Mouse (Mus musculus) spleen, embryonic (tissue): ENCODE data around the gene Asic2.

Experiments used
- CTCF ChIA-PET: fragments of 350-600 bp; sonication (Branson Sonifier 250); formaldehyde crosslinking; loops from one replicate; lab custom pipeline; 2022; lab: Charles Lee

Gene Asic2

DNA sequence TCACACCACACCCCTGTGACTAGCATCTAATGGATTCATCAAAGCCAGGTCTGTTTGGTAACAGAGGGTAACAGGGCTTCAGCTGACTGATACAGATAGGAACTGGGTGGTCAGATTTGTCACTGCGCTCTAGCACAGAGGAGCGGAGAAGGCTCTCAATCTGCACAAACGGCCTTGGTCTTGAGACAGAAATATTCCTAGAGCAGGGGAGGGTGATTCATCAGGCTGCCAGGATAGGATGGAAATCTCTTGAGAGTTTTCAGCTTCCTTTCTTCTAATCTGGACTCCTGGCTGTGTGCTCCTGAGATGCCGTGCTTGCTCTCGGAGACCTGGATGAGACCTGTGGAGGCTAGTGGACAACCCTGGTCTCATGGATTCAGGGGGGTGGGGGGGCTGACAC is 765.7 kb downstream of the Asic2 start:
- CTCF ChIA-PET = no interaction called here

DNA sequence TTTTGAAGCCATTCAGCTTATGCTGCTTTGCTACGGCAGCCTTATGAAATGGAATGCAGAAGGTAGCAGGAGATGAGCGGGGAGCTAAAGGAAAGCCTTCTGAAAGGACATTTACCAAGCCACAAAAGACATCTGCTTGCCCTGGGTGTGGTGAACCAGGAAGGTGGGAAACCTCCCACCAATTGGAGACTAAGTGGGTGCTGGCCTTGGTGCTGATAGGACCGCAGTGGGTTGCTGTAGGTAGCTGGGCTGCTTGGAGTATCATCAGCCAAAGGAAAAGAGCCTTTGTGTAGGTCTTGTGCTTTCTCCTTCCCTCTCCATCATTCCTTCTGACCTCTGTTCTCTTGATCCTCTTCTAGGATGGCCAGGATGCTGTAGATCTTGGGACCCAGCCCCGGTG is 774.4 kb downstream of the Asic2 start:
- CTCF ChIA-PET = no interaction called here

DNA sequence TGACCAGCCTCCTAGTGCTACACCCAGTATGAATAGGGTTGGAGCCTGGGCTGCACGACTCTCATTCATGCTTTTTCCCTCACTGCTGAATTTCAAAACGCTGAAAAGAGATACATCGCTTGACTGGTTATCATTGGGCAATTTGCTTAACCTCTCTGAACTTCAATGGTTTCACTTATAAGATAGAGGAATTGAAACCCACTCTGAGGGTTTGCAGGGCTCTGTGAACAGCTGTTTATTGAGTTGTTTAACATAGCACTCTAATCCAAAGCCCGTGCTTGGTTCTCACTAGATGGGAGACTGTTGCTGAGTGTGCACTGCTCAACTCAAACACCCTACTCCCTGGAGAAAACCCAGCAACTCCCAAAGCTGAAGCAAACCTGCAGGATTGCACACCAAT is 776.1 kb downstream of the Asic2 start:
- CTCF ChIA-PET = no interaction called here

DNA sequence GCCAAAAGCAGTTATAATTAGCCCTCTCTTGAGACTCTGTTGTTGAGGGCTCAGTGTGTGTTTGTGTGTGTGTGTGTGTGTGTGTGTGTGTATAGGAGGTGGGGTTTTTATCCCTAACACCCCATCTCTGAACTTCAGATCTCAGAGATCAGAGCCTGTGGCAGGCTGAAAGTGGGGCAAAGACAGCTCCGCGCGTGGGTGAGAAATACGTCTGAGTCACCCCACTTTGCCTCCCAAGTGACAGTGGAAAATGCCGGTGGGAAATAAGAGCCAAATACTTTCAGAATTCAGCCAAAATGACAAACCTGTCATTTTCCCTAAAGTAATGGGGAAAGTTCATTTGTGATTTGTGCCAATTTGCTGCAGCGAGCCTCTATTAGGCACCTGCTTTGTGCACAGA is 779.2 kb downstream of the Asic2 start:
- CTCF ChIA-PET = no interaction called here

DNA sequence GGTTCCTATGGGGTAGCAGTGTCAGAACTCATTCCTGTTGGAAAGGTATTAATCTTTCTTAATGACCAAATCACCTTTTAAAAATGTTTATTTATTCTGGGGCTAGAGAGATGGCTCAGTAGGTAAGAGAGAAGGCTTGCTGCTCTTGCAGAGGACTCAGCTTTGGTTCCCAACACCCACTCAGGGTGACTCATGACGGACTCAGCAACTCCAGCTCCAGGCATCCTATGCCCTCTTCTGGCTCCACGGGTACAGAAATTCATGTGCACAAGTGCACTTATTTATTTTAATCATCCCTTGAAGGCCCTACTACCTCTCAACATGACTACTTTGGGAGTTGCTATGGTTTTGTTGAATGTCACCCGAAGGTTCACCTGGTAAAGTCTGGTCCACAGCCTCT is 780.4 kb downstream of the Asic2 start:
- CTCF ChIA-PET = no interaction called here

DNA sequence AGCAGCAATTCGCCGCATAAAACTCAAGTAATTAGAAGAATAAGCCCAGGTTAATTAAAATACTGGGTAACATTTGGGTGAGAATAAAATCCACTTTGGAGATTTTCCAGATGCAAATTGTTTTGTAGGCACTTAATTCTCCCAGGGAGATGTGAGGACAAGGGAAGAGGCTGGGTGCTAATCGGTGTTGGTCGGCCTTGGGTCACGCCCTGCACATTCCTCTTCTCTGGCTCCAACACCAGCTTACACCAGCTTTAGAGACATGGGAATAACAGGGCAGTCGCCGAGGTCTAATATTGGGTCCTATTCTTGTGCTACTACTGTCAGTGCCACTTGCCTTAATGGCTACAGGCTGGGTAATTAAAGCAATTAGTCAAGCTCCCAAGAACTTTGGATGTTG is 783.5 kb downstream of the Asic2 start:
- CTCF ChIA-PET = no interaction called here

DNA sequence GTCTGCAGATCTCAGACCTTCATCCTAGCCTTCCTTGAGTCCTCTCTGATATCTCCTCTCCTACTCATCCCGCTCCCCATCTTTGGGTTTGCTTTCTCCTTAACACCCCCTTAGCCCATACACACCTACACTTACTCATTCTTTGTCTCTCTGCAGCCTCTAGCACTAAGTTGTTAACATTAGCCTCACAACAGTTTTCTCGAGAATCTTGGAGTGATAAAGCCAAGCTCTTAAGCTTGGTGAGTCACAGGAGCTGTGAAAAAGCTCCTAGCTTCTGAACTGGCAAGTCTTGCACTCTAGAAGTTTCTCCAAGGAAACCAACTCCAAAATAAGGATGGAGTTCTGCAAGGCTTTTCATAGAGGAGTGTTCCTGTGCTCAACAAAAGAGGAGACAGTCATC is 803.4 kb downstream of the Asic2 start:
- CTCF ChIA-PET = no interaction called here

DNA sequence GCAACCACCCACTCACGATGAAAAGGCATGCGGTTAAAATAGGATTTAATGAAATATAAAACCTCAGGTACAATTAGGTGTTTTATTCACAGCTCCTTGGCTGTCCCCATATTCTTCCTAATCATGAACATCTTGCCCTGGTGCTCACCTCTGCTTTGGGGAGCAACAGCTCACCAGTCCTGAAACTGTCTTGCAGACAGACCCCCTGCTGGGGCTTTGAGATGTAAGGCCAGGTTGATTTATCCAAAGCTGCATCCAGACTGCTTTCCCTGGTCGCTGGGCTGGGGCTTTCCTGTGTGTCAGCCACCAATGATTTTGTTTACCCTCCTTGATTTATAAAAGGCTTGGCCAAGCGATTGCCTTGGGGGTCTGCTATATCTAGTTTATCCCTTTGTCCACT is 805.2 kb downstream of the Asic2 start:
- CTCF ChIA-PET = no interaction called here

DNA sequence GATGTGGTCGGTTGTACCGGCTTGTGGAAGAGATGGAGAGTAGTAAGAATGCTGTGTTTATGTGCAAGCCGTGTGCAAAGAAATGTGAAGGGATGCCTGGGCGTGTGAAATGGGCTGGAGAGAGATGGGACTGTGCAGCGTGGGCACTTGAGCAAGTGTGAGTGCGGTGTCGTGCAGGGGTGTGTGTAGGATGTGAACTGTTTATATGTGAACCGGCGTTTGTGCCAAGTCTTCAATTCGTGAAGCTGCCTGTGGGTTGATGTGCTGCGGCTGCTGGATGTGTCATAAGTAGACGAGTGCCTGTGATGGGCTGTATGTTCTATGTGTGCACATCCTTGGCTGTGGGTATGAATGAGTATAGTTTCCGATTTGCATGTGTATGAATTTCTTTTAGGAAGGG is 814.4 kb downstream of the Asic2 start:
- CTCF ChIA-PET = no interaction called here

DNA sequence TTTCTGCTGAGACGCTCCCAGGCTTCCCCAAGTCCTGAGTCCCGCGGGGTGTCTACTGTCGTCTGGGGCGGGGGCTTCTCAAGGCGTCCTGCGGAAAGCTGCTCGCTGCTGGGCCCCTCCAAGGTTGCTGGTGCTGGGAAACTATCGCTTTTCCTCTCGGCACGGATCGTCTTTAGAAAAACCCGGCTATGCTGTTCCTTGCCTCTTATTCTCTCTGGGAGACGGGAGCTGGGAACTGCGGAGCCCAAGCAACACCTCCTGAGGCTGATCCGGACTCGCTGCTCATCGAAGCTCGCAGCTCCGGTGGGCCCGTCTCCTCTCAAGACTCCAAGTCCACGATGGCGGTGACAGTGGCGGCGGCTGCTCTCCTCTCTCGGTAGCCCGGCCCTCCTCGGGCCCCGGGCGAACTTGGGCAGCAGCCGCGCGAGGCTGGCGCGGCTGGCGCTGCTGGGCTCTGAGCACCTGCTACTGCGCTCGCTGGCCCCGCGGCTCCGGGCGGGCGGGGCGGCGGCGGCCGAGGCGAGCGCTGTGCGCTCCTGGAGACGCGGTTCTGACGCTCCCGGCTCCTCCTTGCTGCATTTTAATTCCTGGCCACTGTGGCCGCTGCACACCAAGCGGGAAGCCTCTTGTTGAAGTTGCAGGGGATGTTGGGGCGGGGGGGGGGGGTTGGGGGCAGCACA is 815.0 kb downstream of the Asic2 start:
- CTCF ChIA-PET = no interaction called here

DNA sequence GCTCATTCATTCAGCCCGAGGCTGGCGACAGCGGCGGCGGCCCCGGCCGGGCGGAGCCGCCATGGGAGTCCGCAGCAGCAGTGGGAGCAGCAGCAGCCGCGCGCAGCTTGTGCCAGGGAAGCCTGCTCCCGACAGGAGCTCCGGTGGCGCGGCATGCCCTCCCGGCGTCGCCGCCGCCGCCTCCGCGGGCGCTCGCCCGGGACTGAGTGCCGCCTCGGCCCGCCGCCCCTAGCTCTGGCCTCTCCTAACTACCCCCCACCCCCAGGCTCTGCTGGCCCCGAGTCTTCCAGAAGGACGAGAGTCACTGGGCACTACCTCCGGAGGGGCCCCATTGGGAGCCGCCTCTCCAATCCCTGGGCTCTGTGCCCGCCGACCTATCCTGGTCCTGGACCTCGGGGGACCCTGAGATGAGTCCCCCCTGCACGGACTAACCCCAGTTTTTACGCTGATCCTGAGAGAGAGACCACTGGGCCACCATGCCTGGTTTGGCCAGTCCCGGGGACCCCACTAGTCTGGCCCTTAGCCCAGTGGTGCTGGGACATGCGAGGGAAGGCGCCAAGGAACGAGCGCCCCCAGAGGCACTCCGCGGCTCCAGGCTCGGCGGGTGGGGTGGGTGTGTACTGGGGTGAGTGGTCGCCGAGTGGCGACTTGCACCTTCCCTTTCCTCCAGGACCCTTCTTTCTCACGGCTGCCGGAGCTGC is 815.6 kb downstream of the Asic2 start:
- CTCF ChIA-PET = no interaction called here

DNA sequence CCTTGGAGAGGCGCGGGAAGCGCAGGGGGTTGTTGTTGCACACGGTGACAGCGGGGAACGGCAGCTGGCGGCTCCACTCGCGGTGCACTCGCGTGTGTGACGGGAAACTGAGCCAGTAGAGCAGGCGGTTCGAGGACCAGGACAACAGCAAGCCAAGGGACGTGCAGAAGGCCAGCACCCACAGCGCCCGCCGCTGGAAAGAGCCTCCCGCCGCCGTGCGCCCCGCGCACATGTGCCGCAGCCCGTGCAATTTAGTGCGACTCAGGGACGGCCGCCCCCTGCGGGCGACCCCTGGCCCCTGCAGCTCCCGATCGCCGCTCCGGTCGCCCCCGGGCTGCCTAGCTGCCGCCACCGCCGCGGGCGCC is 816.3 kb downstream of the Asic2 start:
- CTCF ChIA-PET = no interaction called here

DNA sequence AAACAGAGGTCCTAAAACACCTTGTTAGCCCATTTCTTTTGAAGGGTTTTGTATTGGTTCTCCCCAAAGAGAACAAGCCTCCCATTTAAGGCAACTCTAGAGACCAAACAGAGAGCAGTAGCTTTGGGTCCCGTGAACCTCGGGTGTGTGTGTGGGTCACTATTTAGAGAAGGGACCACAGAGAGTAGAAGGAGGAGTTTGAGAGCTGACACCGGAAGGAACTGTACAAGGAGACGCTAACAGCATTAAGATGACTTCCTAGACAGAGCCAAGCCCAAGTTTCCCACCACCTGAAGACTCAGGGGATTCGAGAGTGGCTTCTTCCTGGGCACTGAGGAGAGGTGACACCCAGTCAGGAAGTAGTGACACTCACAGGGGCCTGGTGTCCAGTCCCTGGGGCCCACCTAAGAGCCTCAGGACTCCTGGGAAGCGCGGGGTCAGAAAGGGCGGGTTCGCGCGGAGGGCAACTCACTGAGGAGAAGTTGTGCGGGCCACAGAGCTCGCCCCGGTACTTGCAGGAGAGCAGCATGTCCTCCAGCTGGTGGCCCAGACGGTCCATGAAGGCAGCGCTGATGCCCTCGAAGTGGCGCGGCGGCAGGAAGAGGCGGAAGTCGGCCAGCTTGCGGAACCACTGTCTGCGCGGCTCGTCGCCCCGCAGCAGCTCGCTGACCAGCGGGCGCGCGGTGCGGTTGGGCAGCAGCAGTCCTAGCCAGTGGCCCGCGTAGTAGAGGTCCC is 816.8 kb downstream of the Asic2 start:
- CTCF ChIA-PET = no interaction called here

DNA sequence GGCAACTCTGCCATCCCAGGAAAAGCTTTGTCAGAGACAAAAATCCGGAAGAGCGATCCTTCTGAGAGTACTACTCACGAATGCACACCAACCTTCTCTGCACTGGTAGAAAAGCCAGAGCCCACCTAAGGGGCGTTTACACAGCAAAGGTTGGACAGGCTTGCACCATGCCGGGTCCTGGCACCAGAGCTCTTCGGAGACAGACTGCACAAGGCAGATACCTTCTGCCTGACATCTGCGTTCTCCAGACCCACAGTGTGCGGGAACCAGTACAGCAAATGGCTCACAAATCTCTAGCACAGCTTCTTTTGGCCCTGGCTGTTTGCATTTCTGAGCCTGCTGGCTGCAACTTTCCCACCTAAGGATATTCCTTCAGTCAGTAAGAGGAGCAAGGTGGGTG is 817.6 kb downstream of the Asic2 start:
- CTCF ChIA-PET = no interaction called here

DNA sequence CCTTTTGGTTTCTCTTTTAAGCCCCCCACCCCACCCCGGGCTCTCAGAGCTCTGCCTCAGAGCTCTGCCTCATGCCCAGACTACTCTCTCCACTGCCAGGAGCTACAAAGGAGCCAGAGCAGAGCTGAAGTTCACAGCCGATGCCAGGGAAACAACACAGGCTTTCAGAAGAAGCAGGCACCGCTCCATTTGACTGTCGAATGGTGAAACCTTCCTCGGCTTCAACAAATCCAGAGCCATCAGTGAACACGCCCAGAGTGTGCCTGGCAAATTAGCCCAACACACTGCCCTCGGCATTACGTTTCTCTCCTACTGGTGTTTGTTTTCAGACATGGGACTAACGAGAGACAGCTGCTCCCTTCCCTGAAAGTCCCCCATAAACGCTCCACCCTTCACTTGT is 819.8 kb downstream of the Asic2 start:
- CTCF ChIA-PET = no interaction called here

DNA sequence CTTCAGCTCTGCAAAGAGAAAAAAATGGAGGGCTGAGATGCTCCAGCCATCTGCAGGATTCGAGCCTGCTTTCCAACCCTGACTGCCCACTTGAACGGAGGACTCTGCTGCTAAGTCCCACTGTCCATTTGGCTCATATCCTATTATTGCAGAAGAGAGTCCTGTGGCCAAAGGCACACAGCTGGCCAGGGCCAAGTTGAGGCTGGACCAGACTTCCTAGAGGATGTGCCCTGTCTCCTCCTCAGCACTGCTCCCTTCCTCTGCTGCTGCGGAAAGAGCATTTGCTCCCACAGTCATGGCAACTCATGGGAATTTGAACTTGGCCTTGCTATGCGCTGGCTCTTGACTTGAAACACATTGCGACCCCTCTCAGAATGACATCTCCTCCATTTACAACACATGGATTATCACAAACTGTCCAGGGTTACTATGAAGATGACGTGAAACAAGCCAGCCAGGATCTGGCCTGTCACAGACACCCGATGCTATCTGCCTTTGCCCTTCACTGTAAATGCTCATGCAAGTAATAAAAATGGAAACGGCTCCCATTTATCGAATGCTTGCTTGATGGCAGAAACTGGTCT is 821.6 kb downstream of the Asic2 start:
- CTCF ChIA-PET = no interaction called here

DNA sequence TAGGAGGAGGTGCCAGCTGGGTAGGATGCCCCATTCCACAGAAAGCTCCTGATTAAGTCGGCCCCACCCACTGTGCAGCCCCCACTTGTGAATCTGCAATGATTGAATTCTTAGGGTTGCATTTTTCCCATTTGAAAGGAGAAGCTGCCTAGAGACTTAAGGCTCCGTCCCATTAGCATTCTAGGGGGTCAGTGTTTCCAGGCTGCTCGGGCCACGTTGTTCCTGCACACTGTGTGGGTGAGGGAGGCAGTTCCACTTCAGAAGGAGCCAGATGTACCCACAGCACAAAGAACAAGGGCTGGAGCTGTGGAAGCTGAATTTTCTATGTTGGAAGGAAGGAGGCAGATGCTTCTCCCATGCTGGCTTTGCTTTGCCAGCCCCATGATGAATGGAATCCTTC is 833.1 kb downstream of the Asic2 start:
- CTCF ChIA-PET = no interaction called here

DNA sequence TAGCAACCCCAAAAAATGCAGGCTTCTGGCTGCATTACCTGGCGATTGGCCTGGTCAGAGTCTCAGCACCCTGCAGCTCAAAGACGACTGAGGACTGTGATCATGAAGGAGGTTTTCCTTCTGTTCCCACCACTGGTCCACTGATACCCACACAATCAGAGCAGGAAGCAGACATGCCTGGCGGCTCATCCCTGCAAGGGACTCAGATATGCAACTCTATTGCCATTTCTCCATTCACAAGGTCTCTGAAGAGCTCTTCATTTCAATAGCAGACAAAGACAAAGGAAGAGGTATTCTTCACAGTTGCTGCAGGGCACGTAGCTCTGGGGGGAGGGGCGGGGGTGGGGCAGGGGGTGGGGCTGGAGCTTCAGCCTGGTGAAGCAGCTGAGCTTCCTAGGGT is 834.3 kb downstream of the Asic2 start:
- CTCF ChIA-PET = no interaction called here

DNA sequence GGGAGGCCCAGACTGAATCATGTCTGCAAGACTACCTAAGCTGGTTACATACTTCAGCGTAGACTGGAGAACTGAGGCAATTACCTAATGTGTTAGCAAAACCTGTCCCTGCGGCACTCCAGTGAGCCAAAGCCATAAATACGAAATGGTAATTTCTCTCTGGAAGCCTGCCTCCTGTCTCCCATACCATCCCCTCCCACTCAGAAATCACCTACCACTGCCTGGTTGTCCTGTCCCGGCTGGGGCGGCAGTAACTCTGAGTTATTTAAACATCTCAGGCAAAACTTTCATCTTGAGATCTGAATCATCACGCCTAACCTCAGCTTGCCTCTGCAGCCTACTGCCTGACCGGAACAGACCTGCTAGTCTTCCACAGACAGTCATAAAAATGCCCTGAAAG is 835.6 kb downstream of the Asic2 start:
- CTCF ChIA-PET = no interaction called here

DNA sequence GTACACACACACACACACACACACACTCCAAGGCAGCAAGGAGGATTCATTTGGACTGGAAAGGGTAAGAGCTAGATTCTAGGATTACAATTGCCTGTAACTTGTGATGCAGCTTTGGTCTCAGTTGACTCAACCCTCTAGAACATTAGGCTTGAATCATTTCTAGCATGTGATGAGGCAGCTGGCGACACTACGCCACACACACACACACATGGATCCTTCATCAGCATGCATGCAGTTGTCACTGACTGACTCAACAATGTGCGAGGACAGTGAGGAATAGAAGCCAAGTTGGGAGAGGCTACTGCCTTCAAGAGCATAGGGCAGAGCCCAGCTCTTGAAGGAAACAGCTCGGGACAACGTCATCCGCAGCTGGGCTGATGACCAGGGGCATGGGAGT is 843.9 kb downstream of the Asic2 start:
- CTCF ChIA-PET = no interaction called here

DNA sequence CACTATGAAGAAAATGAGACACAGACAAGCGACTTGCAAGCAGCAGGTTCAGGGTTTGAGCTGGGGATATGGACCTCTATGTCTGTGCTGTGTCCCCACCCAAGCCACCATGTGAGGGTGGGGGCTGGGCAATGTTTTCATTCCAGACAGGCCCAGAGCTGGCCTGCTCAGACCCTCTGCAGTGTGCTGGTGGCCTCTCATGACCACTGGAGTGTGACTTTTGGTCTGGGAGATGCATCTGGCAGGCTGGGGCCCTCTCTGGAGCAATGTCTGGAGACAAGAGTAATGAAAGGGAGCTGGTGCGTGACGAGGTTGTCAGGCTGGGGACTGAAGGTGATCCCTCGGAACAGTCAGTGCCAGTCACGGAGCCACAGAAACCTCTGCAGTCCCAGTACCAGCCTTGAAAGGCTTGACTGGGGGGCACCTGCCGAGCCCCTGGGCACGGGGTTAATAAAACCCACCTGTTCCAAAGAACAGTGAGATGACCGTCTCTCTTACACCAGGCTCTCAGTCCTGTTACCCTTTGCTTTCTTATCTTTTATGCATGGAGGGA is 848.2 kb downstream of the Asic2 start:
- CTCF ChIA-PET = no interaction called here

DNA sequence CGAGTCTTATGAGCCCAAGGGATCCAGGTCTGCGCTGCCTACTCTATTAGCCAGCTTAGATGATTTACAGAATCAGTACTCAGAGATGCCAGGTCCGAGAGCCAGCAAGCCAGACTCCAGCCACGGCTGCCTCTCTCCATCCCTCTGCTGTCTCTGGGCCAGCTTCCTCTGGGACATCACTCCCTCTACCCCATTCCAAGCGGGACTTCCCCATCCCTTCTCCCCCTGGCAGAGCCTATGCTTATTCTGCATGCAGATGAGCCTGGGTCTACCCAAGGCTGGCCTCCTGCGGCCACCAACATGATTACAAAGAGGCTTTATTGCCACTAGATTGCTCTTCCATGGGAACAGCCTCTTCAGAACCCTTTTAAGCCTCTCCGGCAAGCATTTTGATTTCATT is 850.2 kb downstream of the Asic2 start:
- CTCF ChIA-PET = no interaction called here

DNA sequence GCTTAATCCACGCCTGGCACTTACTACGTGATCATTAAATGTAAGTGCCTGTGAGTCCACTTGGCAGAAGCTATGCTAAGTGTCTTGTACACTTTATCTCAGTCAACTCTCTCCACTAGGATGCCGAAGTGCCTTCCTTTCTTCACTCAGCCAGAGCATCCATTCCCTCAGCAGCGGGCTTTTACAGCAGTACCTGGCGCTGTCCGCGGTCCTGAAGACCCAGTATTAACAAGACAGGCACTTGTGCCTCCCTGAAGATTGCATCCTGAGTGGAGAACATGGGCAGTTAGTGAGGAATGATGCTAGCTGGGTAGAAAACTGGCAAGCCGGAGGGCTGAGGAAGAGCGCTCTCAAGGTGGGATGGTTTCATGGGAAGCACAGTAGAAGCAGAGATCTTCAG is 852.6 kb downstream of the Asic2 start:
- CTCF ChIA-PET = no interaction called here
